Mouse (Mus musculus) ovary, adult 18-20 months (tissue): ENCODE measurements around the gene Olfr1357.
A peak's percentile ranks its signal among the peaks of the same experiment; 100 is the strongest.
"Not testable (repeated sequence)": the region's sequence is repeated elsewhere in the genome, so short reads cannot be mapped to it uniquely, and the experiment has no call there.

Experiments
- DNase-seq: peaks from one replicate; pipeline ENCODE4 v3.0.0; 2022; ENCODE audit warnings: low spot score, mixed read lengths

The Olfr1357 gene

DNA sequence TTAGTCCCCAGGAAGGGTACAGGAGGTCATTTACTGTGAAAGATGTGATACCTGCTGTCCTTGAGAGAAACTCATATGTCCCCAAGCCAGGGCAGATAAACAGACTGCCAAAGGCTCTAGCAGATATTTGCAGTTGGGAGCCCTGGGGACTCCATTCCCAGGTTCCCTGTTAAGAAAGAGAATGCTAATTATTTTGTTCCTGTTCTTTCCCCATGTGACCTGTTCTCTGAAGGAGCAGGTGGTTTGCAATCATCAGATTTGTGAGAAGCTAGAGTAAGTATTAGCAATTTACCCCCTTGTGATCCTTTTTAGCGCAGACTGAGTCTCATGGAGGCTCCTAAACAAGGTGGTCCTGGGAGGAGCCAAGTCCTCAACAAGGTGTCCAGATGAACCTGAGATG is at the start of gene Olfr1357:
Gene Olfr1357 (minus strand): TSS at position 101 of the 400 bp plus-strand sequence.
- DNase-seq: no peak

- not testable (repeated sequence) for DNase-seq
These were observed 48.8 kb upstream of the Olfr1357 start for GRCm38 (mm10) chr10:78666696-78667095.

DNA sequence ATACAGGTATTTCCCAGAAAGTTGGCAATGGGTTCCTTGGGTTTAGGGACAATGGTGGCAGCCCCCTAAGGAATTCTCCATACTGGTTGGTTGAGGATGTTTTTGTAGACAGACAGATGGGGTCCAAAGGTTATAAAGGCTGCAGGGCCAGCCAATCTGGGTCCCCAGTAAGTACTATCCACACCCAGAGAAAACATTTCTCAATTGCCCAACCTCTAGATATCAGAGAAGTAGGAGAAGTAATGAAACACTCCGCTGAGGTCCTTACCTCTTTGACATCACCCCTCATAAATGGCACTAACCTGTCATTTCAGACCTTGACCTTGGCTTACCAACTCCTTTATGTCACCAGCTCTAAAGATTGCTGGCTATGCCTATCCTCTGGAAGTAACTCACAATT is 46.7 kb upstream of the Olfr1357 start:
- no peak for DNase-seq

DNA sequence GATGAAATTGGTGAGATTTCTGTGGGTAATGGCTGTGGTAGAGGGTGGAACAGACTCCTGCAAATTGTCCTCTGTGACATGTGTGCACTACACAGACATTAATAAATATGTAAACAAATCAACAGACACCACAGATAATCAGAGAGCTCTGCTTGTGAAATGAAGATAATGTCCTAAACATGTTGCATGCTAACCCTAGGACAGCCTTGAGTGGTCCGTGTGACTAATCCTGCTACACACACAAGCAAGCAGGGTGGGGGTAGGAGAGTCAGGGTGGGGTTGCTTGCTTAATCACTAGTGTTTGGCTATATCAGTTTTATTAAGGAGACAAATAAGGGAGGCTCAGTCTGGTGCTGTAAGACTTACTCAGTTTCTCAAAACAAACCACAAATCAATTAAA is 43.3 kb upstream of the Olfr1357 start:
- DNase-seq: no peak

DNA sequence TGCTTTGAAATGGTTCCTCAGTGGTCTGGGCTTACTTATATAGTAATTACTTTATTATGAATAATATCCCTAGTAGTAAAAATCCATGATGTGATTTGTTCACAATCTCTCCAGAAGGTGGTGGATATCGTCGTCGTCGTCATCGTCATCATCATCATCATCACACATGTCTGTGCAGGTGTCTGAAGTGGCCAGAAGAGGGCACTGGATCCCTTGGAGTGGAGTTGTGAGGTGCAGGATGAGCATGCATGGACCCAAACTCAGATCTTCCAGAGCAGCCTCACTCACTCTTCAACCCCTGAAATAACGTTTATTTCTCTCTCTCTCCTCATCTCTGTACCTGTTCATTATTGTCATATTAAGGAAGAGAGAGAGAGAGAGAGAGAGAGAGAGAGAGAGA is 14.4 kb upstream of the Olfr1357 start:
- no peak for DNase-seq

- DNase-seq: no peak
These were observed 12.3 kb upstream of the Olfr1357 start for GRCm38 (mm10) chr10:78630194-78630593.

GRCm38 (mm10) chr10:78623143-78623542 is 5.3 kb upstream of the Olfr1357 start:
- DNase-seq: not testable (repeated sequence)

GRCm38 (mm10) chr10:78607602-78608001 is 10.3 kb downstream of the Olfr1357 start:
- DNase-seq: no peak

DNA sequence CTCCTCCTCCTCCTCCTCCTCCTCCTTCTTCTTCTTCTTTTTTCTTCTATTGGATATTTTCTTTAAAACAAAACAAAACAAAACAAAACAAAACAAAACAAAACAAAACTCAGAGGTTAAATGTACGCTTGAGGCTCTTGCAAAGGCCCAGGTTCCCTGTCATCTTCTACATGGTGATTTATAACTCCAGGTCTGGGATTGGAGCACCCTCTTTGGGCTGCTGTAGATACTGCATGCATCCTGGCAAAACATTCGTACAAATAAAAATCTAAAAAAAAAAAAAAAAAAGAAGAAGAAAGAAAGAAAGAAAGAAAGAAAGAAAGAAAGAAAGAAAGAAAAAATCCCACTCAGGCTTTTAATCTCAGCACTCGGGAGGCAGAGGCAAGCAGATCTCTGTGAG is 12.8 kb downstream of the Olfr1357 start:
- DNase-seq: no peak

- no peak for DNase-seq
These were observed 18.0 kb downstream of the Olfr1357 start for GRCm38 (mm10) chr10:78599865-78600264.

- no peak for DNase-seq
These were observed 23.3 kb downstream of the Olfr1357 start for GRCm38 (mm10) chr10:78594566-78594965.

GRCm38 (mm10) chr10:78594157-78594556 is 23.7 kb downstream of the Olfr1357 start:
- no peak for DNase-seq

GRCm38 (mm10) chr10:78593736-78594135 is 24.1 kb downstream of the Olfr1357 start:
- no peak for DNase-seq

DNA sequence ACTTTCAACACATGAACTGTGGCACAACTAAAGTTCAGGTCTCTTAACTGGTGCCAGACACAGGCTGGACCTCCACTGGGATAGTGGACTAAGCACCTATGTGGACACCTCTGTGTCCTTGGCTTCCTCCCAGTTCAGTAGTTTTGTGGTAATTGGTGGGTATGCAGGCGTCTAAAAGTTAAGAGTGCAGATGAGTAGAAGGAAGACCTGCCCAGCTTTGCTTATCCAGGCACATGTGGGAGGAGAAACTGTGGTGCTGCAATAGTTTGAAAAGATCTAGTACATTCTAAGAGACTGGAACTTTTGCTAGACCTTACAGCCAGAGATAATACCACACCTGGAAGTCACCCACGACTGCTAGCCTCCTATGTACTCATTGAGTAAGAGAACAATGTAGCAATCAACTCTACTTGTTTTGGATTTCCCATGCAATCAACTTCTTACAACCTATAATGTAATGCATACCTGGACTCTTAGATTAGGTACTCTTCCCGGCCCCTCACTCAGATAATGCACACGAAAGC is 25.0 kb downstream of the Olfr1357 start:
- DNase-seq: no peak

DNA sequence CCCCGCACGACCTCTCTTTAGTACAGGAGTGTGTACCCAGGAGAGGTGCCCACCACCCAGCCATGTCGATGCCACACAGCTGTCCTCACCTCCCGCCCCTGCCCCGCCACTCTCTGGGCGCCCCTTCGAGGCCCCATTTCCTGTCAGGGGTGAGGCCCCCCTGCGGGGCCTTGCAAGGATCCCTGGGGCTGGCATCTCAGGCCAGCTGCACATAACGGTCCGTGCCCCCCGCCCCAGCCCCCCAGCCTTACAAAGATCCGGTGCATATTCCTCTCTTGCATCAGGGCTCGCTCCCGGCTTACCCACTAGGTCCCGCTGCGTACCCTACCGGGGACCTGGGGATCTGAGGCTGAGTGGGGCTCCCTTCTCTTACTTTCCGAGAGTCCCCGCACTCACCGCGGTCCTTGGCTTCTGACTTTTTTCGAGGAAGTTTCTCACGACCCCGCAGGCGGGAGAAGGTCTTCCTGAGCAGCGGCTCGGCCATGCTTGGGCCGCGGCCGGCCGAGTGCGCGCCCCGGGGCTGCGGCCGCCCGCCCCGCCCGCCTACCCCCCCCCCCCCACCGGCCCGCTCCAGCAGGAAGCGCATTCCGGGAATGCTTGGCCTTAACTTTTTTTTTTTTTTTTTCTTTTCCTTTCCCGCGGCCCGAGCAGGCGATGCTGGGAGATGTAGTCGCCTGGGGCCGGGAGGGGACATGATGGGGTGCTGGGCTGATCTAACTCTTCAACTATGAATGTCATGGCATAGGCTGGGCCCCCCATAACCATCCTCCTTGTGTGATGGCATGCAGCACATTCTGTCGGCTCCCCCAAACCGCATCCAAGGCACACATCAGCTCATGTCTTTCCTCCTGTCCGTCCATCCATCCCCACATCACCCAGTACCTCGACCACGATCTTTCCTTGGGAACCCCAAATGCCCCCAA is 26.2 kb downstream of the Olfr1357 start, which contains the start of gene Syde1:
Gene Syde1 (minus strand): TSS at position 559 of the 923 bp plus-strand sequence.
- peak; percentile 45 for DNase-seq

- no peak for DNase-seq
These were observed 27.1 kb downstream of the Olfr1357 start for GRCm38 (mm10) chr10:78590744-78591143.

- no peak for DNase-seq
These were observed 28.0 kb downstream of the Olfr1357 start for GRCm38 (mm10) chr10:78589901-78590300.

DNA sequence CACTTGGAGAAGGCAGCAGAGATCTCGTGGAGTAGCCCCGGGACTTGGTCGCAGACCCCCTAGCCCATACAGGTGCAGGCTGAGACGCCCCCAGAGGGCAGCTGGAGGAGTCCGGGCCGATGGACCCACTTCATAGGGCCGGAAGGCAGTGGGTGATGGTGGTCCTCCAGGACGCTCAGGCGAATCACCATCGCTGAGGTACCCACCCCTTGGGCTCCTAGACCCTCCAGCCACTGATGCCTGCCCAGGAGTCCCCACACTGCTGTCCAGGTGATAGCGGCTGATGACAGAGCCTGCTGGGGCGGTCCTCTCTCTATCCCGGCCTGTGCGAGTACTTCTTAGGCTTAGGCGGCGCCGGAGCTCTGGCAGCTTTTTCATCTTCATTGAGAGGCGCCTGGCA is 28.6 kb downstream of the Olfr1357 start:
- DNase-seq: no peak

GRCm38 (mm10) chr10:78586026-78586425 is 31.8 kb downstream of the Olfr1357 start:
- DNase-seq: no peak

- no peak for DNase-seq
These were observed 32.3 kb downstream of the Olfr1357 start for GRCm38 (mm10) chr10:78585606-78586005.

GRCm38 (mm10) chr10:78584996-78585395 is 32.9 kb downstream of the Olfr1357 start:
- no peak for DNase-seq

DNA sequence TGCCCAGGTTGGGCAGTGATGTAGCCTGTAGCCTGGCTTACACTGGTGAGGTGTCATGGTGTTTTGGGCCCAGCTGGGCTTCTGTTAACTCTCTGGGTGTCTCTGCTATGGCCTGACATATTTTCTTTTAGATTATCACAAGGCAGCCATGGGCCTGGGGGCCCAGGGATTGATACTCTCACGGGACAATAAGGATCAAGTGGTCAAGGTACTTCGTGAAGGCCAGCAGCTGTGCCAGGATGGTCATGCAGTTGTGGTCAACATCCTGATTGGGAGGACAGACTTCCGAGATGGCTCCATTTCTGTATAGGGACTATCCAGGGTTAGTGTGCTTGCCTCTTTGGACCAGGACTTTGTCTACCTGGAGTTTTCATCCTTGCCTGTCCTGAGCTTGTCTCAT is 33.9 kb downstream of the Olfr1357 start:
- DNase-seq: no peak

DNA sequence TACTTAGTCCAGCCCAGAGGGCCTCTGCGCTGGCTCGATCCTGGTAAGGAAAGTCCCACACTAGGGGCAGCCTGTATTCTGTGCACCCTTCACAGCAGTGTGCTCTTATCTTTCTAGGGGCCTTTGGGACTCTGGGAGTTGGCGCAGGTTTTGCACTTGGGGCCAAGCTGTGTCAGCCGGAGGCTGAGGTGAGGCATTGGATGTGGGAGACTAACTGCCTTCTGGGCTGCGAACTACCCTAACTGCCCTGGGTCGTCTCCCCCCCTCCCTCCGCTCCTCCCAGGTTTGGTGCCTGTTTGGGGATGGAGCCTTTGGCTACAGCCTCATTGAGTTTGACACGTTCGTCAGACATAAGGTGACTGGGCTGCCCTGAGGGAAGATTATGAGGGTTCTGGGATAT is 34.5 kb downstream of the Olfr1357 start:
- DNase-seq: no peak
